Mouse (Mus musculus): ENCODE data around the gene Gm49383. TPM values are rescaled to one million over a fixed set of nuclear protein-coding genes. Genes with fewer than 3 reads are reported as not detected.
A peak's percentile ranks its signal among the peaks of the same experiment; 100 is the strongest.

The Gm49383 gene
- 9.9 and 10.2 TPM in 2 replicates for polyA plus RNA-seq (2015; fragmentation: Nextera tagmentation; extraction: Ambion mirVana)

- H3K4me1 ChIP-seq (replicated peaks; ENCODE audit: control insufficient read depth, insufficient read depth, low read length), result no peaks in the 10 kb centered on the region; the same call in 1 of the 2 replicates
- H3K9ac ChIP-seq (ENCODE audit: low read depth, low read length), result peak within 1 kb of the TSS; percentile 83
- H3K4me2 ChIP-seq (replicated peaks; ENCODE audit: low read depth), result peak within 1 kb of the TSS; percentile 93
- peaks cover 12% of the 10 kb centered on the region; the same call in 1 of the 2 replicates for H3K36me3 ChIP-seq (ENCODE audit: control insufficient read depth, insufficient read depth)
- no peaks in the 10 kb centered on the region for H3K9me3 ChIP-seq (ENCODE audit: control insufficient read depth)
- peak within 1 kb of the TSS; percentile 89 for H3K27ac ChIP-seq (ENCODE audit: low read depth, low read length)
- H3K4me3 ChIP-seq (ENCODE audit: low read depth, low read length), result peak within 1 kb of the TSS; percentile 96
- ATAC-seq, result peak; percentile 59
- under 1% methylated on average over 75 of the region's 75 CpGs for WGBS
- H3K27me3 ChIP-seq (replicated peaks; ENCODE audit: control insufficient read depth, insufficient read depth, low read length), result no peaks in the 10 kb centered on the region
- TF ChIP-seq CTCF (IDR thresholded peaks at IDR 0.05; ENCODE audit: low read depth), result no peak
Measured at GRCm38 (mm10) chr12:69196444-69197377, at the start of gene Gm49383. Gene Gm49383, minus strand, starts transcription at chr12:69197104.

- under 1% methylated on average over 62 of the region's 64 CpGs for WGBS
- H3K9me3 ChIP-seq (ENCODE audit: control insufficient read depth), result no peaks in the 10 kb centered on the region
- peak; percentile 79 for ATAC-seq
- TF ChIP-seq CTCF (IDR thresholded peaks at IDR 0.05; ENCODE audit: low read depth), result no peak
- peak overlapping the region; percentile 92 for H3K4me2 ChIP-seq (replicated peaks; ENCODE audit: low read depth)
- peak overlapping the region; percentile 37 for H3K27ac ChIP-seq (ENCODE audit: low read depth, low read length)
- H3K36me3 ChIP-seq (ENCODE audit: control insufficient read depth, insufficient read depth), result no peaks in the 10 kb centered on the region
- H3K27me3 ChIP-seq (replicated peaks; ENCODE audit: control insufficient read depth, insufficient read depth, low read length), result no peaks in the 10 kb centered on the region
- H3K4me1 ChIP-seq (replicated peaks; ENCODE audit: control insufficient read depth, insufficient read depth, low read length), result no peaks in the 10 kb centered on the region
- H3K4me3 ChIP-seq (ENCODE audit: low read depth, low read length), result peak overlapping the region; percentile 76
- H3K9ac ChIP-seq (ENCODE audit: low read depth, low read length), result peak overlapping the region; percentile 77
Measured at GRCm38 (mm10) chr12:69241771-69242431, 45.0 kb upstream of the Gm49383 start.

DNA sequence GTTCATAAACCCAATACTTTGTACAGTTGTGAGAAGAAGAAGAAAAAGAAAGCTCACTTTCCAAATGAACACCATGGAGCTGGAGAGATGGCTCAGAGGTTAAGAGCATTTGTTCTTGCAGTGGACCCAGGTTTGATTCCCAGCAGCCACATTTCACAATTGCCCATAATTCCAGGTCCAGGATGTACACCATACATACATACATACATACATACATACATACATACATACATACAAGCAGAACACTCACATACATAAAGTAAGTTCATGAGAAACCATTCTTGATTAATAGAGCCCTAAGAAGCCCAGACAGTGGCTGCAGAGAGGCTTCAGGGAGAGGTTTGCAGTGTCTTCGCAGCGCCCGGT, 44.5 kb upstream of the Gm49383 start:
- Histone ChIP-seq H3K9me3 (ENCODE audit: control insufficient read depth) (no peaks in the 10 kb centered on the region), H3K4me2 (replicated peaks; ENCODE audit: low read depth) (peak overlapping the region; percentile 92), H3K36me3 (ENCODE audit: control insufficient read depth, insufficient read depth) (no peaks in the 10 kb centered on the region), H3K4me3 (ENCODE audit: low read depth, low read length) (peak overlapping the region; percentile 76), H3K4me1 (replicated peaks; ENCODE audit: control insufficient read depth, insufficient read depth, low read length) (no peaks in the 10 kb centered on the region), H3K27me3 (replicated peaks; ENCODE audit: control insufficient read depth, insufficient read depth, low read length) (no peaks in the 10 kb centered on the region), H3K27ac (ENCODE audit: low read depth, low read length) (peak overlapping the region; percentile 37), H3K9ac (ENCODE audit: low read depth, low read length) (peak overlapping the region; percentile 77)
- no peak for TF ChIP-seq CTCF (IDR thresholded peaks at IDR 0.05; ENCODE audit: low read depth)
- ATAC-seq, result peak; percentile 17; the same call in 1 of the 2 replicates
- 0% methylated on average over 3 of the region's 3 CpGs for WGBS

- Histone ChIP-seq H3K4me2 (replicated peaks; ENCODE audit: low read depth) (peak within 1 kb of the TSS; percentile 92), H3K27me3 (replicated peaks; ENCODE audit: control insufficient read depth, insufficient read depth, low read length) (no peaks in the 10 kb centered on the region), H3K27ac (ENCODE audit: low read depth, low read length) (peak within 1 kb of the TSS; percentile 37), H3K9ac (ENCODE audit: low read depth, low read length) (peak within 1 kb of the TSS; percentile 77), H3K4me3 (ENCODE audit: low read depth, low read length) (peak within 1 kb of the TSS; percentile 76), H3K9me3 (ENCODE audit: control insufficient read depth) (no peaks in the 10 kb centered on the region), H3K36me3 (ENCODE audit: control insufficient read depth, insufficient read depth) (no peaks in the 10 kb centered on the region), H3K4me1 (replicated peaks; ENCODE audit: control insufficient read depth, insufficient read depth, low read length) (no peaks in the 10 kb centered on the region)
- no peak for ATAC-seq
- WGBS, result 75% methylated on average over 6 of the region's 6 CpGs
- TF ChIP-seq CTCF (IDR thresholded peaks at IDR 0.05; ENCODE audit: low read depth), result no peak
Measured at GRCm38 (mm10) chr12:69240876-69241275, 44.0 kb upstream of the Gm49383 start, which contains the start of gene Klhdc1. Gene Klhdc1, plus strand, starts transcription at chr12:69241176.

- no peaks in the 10 kb centered on the region for H3K9me3 ChIP-seq (ENCODE audit: control insufficient read depth)
- H3K4me3 ChIP-seq (ENCODE audit: low read depth, low read length), result no peak overlapping the region
- no peak overlapping the region for H3K4me2 ChIP-seq (replicated peaks; ENCODE audit: low read depth)
- H3K4me1 ChIP-seq (replicated peaks; ENCODE audit: control insufficient read depth, insufficient read depth, low read length), result no peaks in the 10 kb centered on the region
- no peaks in the 10 kb centered on the region for H3K36me3 ChIP-seq (ENCODE audit: control insufficient read depth, insufficient read depth)
- H3K9ac ChIP-seq (ENCODE audit: low read depth, low read length), result no peak overlapping the region
- TF ChIP-seq CTCF (IDR thresholded peaks at IDR 0.05; ENCODE audit: low read depth), result peak; percentile 30
- no peak for ATAC-seq
- 35% methylated on average over 3 of the region's 3 CpGs for whole genome bisulfite sequencing
- H3K27me3 ChIP-seq (replicated peaks; ENCODE audit: control insufficient read depth, insufficient read depth, low read length), result no peaks in the 10 kb centered on the region
- H3K27ac ChIP-seq (ENCODE audit: low read depth, low read length), result no peak overlapping the region
Measured at GRCm38 (mm10) chr12:69238284-69238683, 41.4 kb upstream of the Gm49383 start.

DNA sequence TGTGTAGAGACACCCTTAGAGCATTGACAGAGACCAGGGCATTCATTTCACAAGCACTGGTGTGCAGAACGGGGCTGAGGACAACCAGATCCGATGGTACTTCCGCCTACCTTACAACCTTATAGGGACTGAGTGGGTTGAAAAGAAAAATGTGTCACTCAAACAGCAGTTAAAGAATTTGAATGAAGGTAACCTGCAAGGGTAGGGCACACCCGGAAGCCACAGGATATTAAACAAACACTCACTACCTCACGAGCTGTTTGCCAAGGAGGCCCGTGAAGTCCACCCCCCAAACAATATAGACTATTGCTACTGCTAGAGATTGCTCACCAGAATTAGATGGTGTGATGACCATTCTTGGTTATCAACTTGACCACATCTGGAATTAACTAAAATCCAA, 38.9 kb upstream of the Gm49383 start:
- no peak for ATAC-seq
- no peaks in the 10 kb centered on the region for H3K4me1 ChIP-seq (replicated peaks; ENCODE audit: control insufficient read depth, insufficient read depth, low read length)
- no peak for TF ChIP-seq CTCF (IDR thresholded peaks at IDR 0.05; ENCODE audit: low read depth)
- H3K4me3 ChIP-seq (ENCODE audit: low read depth, low read length), result no peak overlapping the region
- 64% methylated on average over 6 of the region's 6 CpGs for WGBS
- no peaks in the 10 kb centered on the region for H3K27me3 ChIP-seq (replicated peaks; ENCODE audit: control insufficient read depth, insufficient read depth, low read length)
- no peak overlapping the region for H3K27ac ChIP-seq (ENCODE audit: low read depth, low read length)
- H3K36me3 ChIP-seq (ENCODE audit: control insufficient read depth, insufficient read depth), result no peaks in the 10 kb centered on the region
- no peak overlapping the region for H3K9ac ChIP-seq (ENCODE audit: low read depth, low read length)
- no peaks in the 10 kb centered on the region for H3K9me3 ChIP-seq (ENCODE audit: control insufficient read depth)
- H3K4me2 ChIP-seq (replicated peaks; ENCODE audit: low read depth), result no peak overlapping the region

All from intestine, postnatal 0 days (tissue).